8 mouse cellular contexts compared by ENCODE assay signal in genomic region chr12:35884892-35885558, GRCm38 (mm10). TPM values are rescaled to one million over a fixed set of nuclear protein-coding genes. Genes with fewer than 3 reads are reported as not detected.
DNase-seq lines count a peak whose midpoint lies in the region; ATAC-seq and TF ChIP-seq lines count a peak whose summit lies in the region.
"Had no signal": no experiment of that assay in that cellular context is flagged by ENCODE, and none has a peak within 500 bp of the region (broad histone marks: within the 10 kb centered on the region; RNA-seq: fewer than 3 reads in every experiment).

No protein-coding gene starts in this region.

- peak; percentile 46 for TF ChIP-seq CTCF in liver, postnatal 0 days (IDR thresholded peaks at IDR 0.05; ENCODE audit: low read depth)

- H3K9ac ChIP-seq in liver, postnatal 0 days (replicated peaks), result no peak overlapping the region
- H3K9ac ChIP-seq: limb, embryonic 15.5 days had no signal

- no peak for TF ChIP-seq EP300 in liver, postnatal 0 days (IDR thresholded peaks at IDR 0.05; ENCODE audit: low read depth)

- no peak overlapping the region for H3K4me3 ChIP-seq in liver, postnatal 0 days (ENCODE audit: low read depth, low read length)
- H3K4me3 ChIP-seq: limb, embryonic 15.5 days had no signal

- H3K36me3 ChIP-seq in liver, postnatal 0 days (replicated peaks; ENCODE audit: insufficient read depth, low read length), result no peaks in the 10 kb centered on the region
- H3K36me3 ChIP-seq: limb, embryonic 15.5 days had no signal

- WGBS in liver, postnatal 0 days (ENCODE audit: insufficient replicate concordance), result 22% methylated on average over 9 of the region's 9 CpGs

- H3K27ac ChIP-seq in liver, postnatal 0 days (ENCODE audit: low read depth), result no peak overlapping the region
- H3K27ac ChIP-seq: limb, embryonic 15.5 days had no signal

- peaks cover 5% of the 10 kb centered on the region for H3K4me1 ChIP-seq in liver, postnatal 0 days (ENCODE audit: insufficient read depth)
- H3K4me1 ChIP-seq: limb, embryonic 15.5 days had no signal

- peak; percentile 9 to 37 for DNase-seq in left cerebral cortex, adult 18-20 months (ENCODE audit: low spot score in 2 of 2)
- no peak for DNase-seq in left cerebral cortex, adult 8-10 months (ENCODE audit: low spot score in 2 of 2)
- peak; percentile 25 for DNase-seq in MEL-GATA-1-ER (ENCODE audit: extremely low read depth, low read depth)
- peak; percentile 16 to 31 for DNase-seq in heart, adult 9 months (ENCODE audit: low spot score in 2 of 2)
- DNase-seq in liver, postnatal 0 days, result peak; percentile 21
- peak; percentile 27 for DNase-seq in thymus, postnatal 25 days
- no peak for DNase-seq in embryo, embryonic 9.5 days (ENCODE audit: extremely low spot score)

- no peak for ATAC-seq in liver, postnatal 0 days

- no peaks in the 10 kb centered on the region for H3K9me3 ChIP-seq in liver, postnatal 0 days (ENCODE audit: low read length)
- H3K9me3 ChIP-seq: limb, embryonic 15.5 days had no signal

- H3K27me3 ChIP-seq in liver, postnatal 0 days (ENCODE audit: insufficient read depth, low read length), result no peaks in the 10 kb centered on the region
- H3K27me3 ChIP-seq: limb, embryonic 15.5 days had no signal

- peak overlapping the region; percentile 16; the same call in 1 of the 2 replicates for H3K4me2 ChIP-seq in liver, postnatal 0 days (ENCODE audit: low read depth, low read length)
- H3K4me2 ChIP-seq: limb, embryonic 15.5 days had no signal

RNA-seq across cellular contexts. Expression of gene Agr3, which starts 40.4 kb away (rescaled TPM):
- total RNA-seq in left cerebral cortex, adult 18-20 months (2021), result not detected
- total RNA-seq in left cerebral cortex, adult 8-10 months (2022), result not detected
- not detected in 2 replicates for polyA plus RNA-seq in liver, postnatal 0 days (2015; fragmentation: Nextera tagmentation; extraction: Ambion mirVana)
- polyA plus RNA-seq: limb, embryonic 15.5 days had no signal

Comparison
In these comparisons a context has a peak if more than half of its experiments do, and no peak if none do; other contexts are left out.
1. DNase-seq: peak in left cerebral cortex, adult 18-20 months (2 of 2), MEL-GATA-1-ER (single experiment), heart, adult 9 months (2 of 2), liver, postnatal 0 days (single experiment) and thymus, postnatal 25 days (single experiment); none in left cerebral cortex, adult 8-10 months (0 of 2) and embryo, embryonic 9.5 days (single experiment).